Mouse (Mus musculus) MEL (cell line): ENCODE data around the gene Cntrl. TPM values are rescaled to one million over a fixed set of nuclear protein-coding genes. Genes with fewer than 3 reads are reported as not detected.

ENCODE experiments used
- DNase-seq: peaks from one replicate; pipeline ENCODE4 v3.0.0; 2011; ENCODE audit warnings: low read depth, low spot score
- H3K27ac ChIP-seq: 2 replicates; pipeline ENCODE4 v1.5.1; 2012; ENCODE audit warnings: low read depth, mild to moderate bottlenecking, control low read depth, low read length, moderate library complexity; ENCODE audit not compliant: control insufficient read depth
- H3K27me3 ChIP-seq, 2 experiments: fragments of 150-350 bp in 1 of 2; sonication (generic) in 1 of 2; 2 replicates each; pipeline ENCODE4 v1.6.1; 2012; ENCODE audit warnings: low read length in 2 of 2, mild to moderate bottlenecking in 2 of 2, improper control_type of control experiment in 1 of 2, moderate library complexity in 1 of 2; ENCODE audit not compliant: insufficient read depth in 2 of 2, control insufficient read depth in 1 of 2
- H3K36me3 ChIP-seq, 2 experiments: 2 replicates each; pipeline ENCODE4 v1.6.1; 2012 to 2014; ENCODE audit warnings: low read length in 2 of 2, improper control_type of control experiment in 1 of 2, inconsistent platforms in 1 of 2, mild to moderate bottlenecking in 1 of 2; ENCODE audit not compliant: insufficient read depth in 2 of 2, control insufficient read depth in 1 of 2
- H3K4me1 ChIP-seq, 2 experiments: fragments of 150-350 bp in 1 of 2; sonication (generic) in 1 of 2; 2 replicates each; pipeline ENCODE4 v1.6.1; 2012; ENCODE audit warnings: low read length in 2 of 2, improper control_type of control experiment in 1 of 2, mild to moderate bottlenecking in 1 of 2; ENCODE audit not compliant: insufficient read depth in 2 of 2, control insufficient read depth in 1 of 2
- H3K4me3 ChIP-seq, 2 experiments: fragments of 150-350 bp in 1 of 2; sonication (generic) in 1 of 2; 2 replicates each; pipeline ENCODE4 v1.5.1; 2012; ENCODE audit warnings: low read depth in 2 of 2, low read length in 2 of 2, mild to moderate bottlenecking in 2 of 2, moderate library complexity in 2 of 2, control low read depth in 1 of 2, improper control_type of control experiment in 1 of 2; ENCODE audit not compliant: control insufficient read depth in 1 of 2, insufficient read depth in 1 of 2
- H3K79me2 ChIP-seq: 2 replicates; pipeline ENCODE4 v1.6.1; 2012; ENCODE audit warnings: mild to moderate bottlenecking, low read length, moderate library complexity; ENCODE audit not compliant: control insufficient read depth, poor library complexity, insufficient read depth
- H3K9ac ChIP-seq: 2 replicates; pipeline ENCODE4 v1.6.1; 2012; ENCODE audit warnings: low read depth, mild to moderate bottlenecking, control low read depth, low read length, moderate library complexity; ENCODE audit not compliant: control insufficient read depth, poor library complexity, severe bottlenecking
- H3K9me3 ChIP-seq: fragments of 150-350 bp; sonication (generic); replicated peaks from 2 replicates; pipeline ENCODE4 v1.6.1; 2012; ENCODE audit warnings: mild to moderate bottlenecking, low read length, improper control_type of control experiment, moderate library complexity; ENCODE audit not compliant: insufficient read depth
- BHLHE40 ChIP-seq: IDR thresholded peaks from 2 replicates; pipeline ENCODE4 v1.6.1; 2012; ENCODE audit warnings: low read depth, mild to moderate bottlenecking, inconsistent platforms, low read length, improper control_type of control experiment, borderline replicate concordance
- CHD1 ChIP-seq: IDR thresholded peaks from 2 replicates; pipeline ENCODE4 v1.6.1; 2012; ENCODE audit warnings: low read depth, mild to moderate bottlenecking, inconsistent platforms, low read length, improper control_type of control experiment
- CTCF ChIP-seq, 3 experiments: IDR thresholded peaks in 2 of 3; conservative IDR thresholded peaks in 1 of 3; 2 replicates each; pipeline ENCODE4 v1.5.1; 2011 to 2012; ENCODE audit warnings: low read length in 3 of 3, low read depth in 2 of 3, mild to moderate bottlenecking in 2 of 3, improper control_type of control experiment in 1 of 3, inconsistent platforms in 1 of 3, mixed read lengths in 1 of 3, moderate library complexity in 1 of 3; ENCODE audit not compliant: control insufficient read depth in 1 of 3, insufficient read depth in 1 of 3, poor library complexity in 1 of 3, severe bottlenecking in 1 of 3
- E2F4 ChIP-seq: IDR thresholded peaks from 2 replicates; pipeline ENCODE4 v1.6.1; 2011; ENCODE audit warnings: low read depth, low read length, improper control_type of control experiment, borderline replicate concordance
- ELF1 ChIP-seq: IDR thresholded peaks from 2 replicates; pipeline ENCODE4 v1.6.1; 2014; ENCODE audit warnings: low read depth, mild to moderate bottlenecking, inconsistent platforms, low read length, improper control_type of control experiment, moderate library complexity
- GABPA ChIP-seq: IDR thresholded peaks from 2 replicates; pipeline ENCODE4 v1.6.1; 2012; ENCODE audit warnings: low read depth, mild to moderate bottlenecking, inconsistent platforms, low read length, improper control_type of control experiment, moderate library complexity
- GATA1 ChIP-seq: IDR thresholded peaks from 2 replicates; pipeline ENCODE4 v1.6.1; 2011; ENCODE audit warnings: low read depth, low read length, improper control_type of control experiment
- MAX ChIP-seq: IDR thresholded peaks from 2 replicates; pipeline ENCODE4 v1.6.1; 2011; ENCODE audit warnings: low read length, improper control_type of control experiment
- MAZ ChIP-seq: IDR thresholded peaks from 2 replicates; pipeline ENCODE4 v1.6.1; 2012; ENCODE audit warnings: low read depth, mild to moderate bottlenecking, inconsistent platforms, low read length, improper control_type of control experiment
- MXI1 ChIP-seq: IDR thresholded peaks from 2 replicates; pipeline ENCODE4 v1.6.1; 2011; ENCODE audit warnings: mild to moderate bottlenecking, low read depth, low read length, improper control_type of control experiment
- MYC ChIP-seq: IDR thresholded peaks from 2 replicates; pipeline ENCODE4 v1.6.1; 2011; ENCODE audit warnings: low read depth, mild to moderate bottlenecking, low read length, improper control_type of control experiment, moderate library complexity
- NELFE ChIP-seq: IDR thresholded peaks from 2 replicates; pipeline ENCODE4 v1.6.1; 2011; ENCODE audit warnings: low read depth, low read length, improper control_type of control experiment
- NRF1 ChIP-seq: IDR thresholded peaks from 2 replicates; pipeline ENCODE4 v1.6.1; 2014; ENCODE audit warnings: low read depth, mild to moderate bottlenecking, inconsistent platforms, low read length, improper control_type of control experiment, moderate library complexity; ENCODE audit not compliant: poor library complexity, insufficient read depth, severe bottlenecking
- POLR2A ChIP-seq, 2 experiments: IDR thresholded peaks; 2 replicates each; pipeline ENCODE4 v1.6.1; 2011 to 2012; ENCODE audit warnings: low read length in 2 of 2, mild to moderate bottlenecking in 2 of 2, control low read depth in 1 of 2, improper control_type of control experiment in 1 of 2, low read depth in 1 of 2, moderate library complexity in 1 of 2; ENCODE audit not compliant: control insufficient read depth in 1 of 2, insufficient read depth in 1 of 2, poor library complexity in 1 of 2
- RAD21 ChIP-seq: IDR thresholded peaks from 2 replicates; pipeline ENCODE4 v1.6.1; 2011; ENCODE audit warnings: mild to moderate bottlenecking, low read depth, low read length, improper control_type of control experiment
- SMC3 ChIP-seq: IDR thresholded peaks from 2 replicates; pipeline ENCODE4 v1.6.1; 2011; ENCODE audit warnings: low read depth, low read length, improper control_type of control experiment
- TAL1 ChIP-seq: IDR thresholded peaks from 2 replicates; pipeline ENCODE4 v1.6.1; 2012; ENCODE audit warnings: mild to moderate bottlenecking, inconsistent platforms, low read length, moderate library complexity, mixed read lengths
- TCF12 ChIP-seq: IDR thresholded peaks from 2 replicates; pipeline ENCODE4 v1.6.1; 2014; ENCODE audit warnings: low read depth, mild to moderate bottlenecking, inconsistent platforms, low read length, improper control_type of control experiment, moderate library complexity
- USF1 ChIP-seq: IDR thresholded peaks from 2 replicates; pipeline ENCODE4 v1.6.1; 2014; ENCODE audit warnings: low read depth, mild to moderate bottlenecking, inconsistent platforms, low read length, improper control_type of control experiment, moderate library complexity
- ZKSCAN1 ChIP-seq: IDR thresholded peaks from 2 replicates; pipeline ENCODE4 v1.6.1; 2012; ENCODE audit warnings: low read depth, mild to moderate bottlenecking, inconsistent platforms, low read length, improper control_type of control experiment, moderate library complexity
- ZNF384 ChIP-seq: IDR thresholded peaks from 2 replicates; pipeline ENCODE4 v1.6.1; 2012; ENCODE audit warnings: low read depth, mild to moderate bottlenecking, inconsistent platforms, low read length, improper control_type of control experiment
- polyA plus RNA-seq, 2 experiments: library from polyadenylated mRNA; stranded (reverse) in 1 of 2; unstranded in 1 of 2; fragments of >175 nt in 1 of 2; fragments of >200 nt in 1 of 2; gene quantifications; 2 replicates each; pipeline versions ENCODE4 v1.2.1 to v1.2.4; 2012; ENCODE audit warnings: low replicate concordance in 2 of 2, low read depth in 1 of 2; ENCODE audit not compliant: insufficient read length in 2 of 2, insufficient read depth in 1 of 2, missing spikeins in 1 of 2
- total RNA-seq: library from RNA; depleted of rRNA; stranded (reverse); fragments of 300-350 nt; gene quantifications from 2 replicates; pipeline ENCODE4 v1.2.3, GENCODE M21; 2012

The Cntrl gene
- total and polyA plus RNA-seq, 3 experiments, result 17.0 to 24.0 TPM; not detected in 1

DNA sequence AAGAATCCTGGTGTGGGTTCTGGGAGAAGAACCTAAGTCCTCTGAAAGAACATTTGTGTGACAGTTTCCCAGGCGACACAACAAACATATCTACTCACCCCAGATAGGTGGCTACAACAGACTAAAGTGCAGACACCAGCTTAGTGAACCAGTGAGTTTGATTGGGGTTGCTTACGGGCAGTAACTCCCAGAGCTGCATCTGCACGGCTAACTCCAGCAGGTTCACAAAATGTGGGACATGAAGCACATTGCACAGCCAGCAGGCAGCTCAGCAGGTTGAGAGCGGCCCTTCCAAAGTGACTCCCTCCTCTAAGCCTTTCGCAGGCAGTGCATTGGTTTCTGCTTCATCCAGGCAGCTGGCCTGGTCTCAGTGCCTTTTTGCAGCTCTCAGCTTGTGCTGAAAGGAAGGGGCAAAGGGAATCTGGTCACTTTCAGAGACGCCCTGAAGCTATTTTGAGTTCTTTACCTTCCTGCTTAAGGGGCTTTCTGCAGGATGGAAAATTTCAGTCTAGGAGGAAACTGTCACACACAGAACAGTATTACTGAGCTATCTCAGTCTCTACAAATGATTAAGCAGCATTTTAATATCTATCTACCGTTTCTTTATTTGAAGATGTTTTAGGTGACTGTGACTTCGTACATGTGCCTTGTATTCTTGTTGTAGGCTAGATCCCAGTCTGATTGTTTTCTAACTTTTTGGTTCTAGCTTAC is 44.7 kb downstream of the Cntrl start:
- Histone ChIP-seq H3K27ac (no peak overlapping the region), H3K27me3 (no peaks in the 10 kb centered on the region), H3K9ac (no peak overlapping the region), H3K79me2 (no peaks in the 10 kb centered on the region), H3K4me1 (no peaks in the 10 kb centered on the region), H3K9me3 (no peaks in the 10 kb centered on the region), H3K36me3 (peaks cover 0 to 5% of the 10 kb centered on the region in 2 experiments; a peak in 2 of 4 replicates), H3K4me3 (no peak overlapping the region)
- DNase-seq, result no peak
- no peak for TF ChIP-seq NELFE

DNA sequence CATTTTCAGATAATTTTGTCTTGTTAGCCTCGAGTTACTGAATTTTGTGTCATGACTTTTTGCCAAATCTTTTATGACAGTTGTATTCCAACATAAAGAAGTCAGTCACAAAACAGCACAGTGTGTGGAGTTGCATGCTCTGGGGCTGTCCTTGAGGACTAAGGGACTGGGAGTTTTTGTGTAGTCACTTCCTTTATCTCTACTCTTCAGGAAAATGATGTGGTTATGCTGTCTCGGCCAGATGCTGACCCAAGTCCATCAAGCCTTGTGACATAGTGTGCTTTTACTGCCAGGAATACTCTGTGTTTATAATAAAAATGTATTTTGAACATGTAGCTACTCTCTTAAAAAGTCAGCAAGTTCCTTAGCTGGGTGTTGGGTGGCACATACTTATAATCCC is 47.7 kb downstream of the Cntrl start:
- no peaks in the 10 kb centered on the region; a peak in 1 of 4 replicates for H3K4me1 ChIP-seq
- no peaks in the 10 kb centered on the region for H3K9me3 ChIP-seq
- no peak overlapping the region for H3K27ac ChIP-seq
- no peak overlapping the region for H3K9ac ChIP-seq
- DNase-seq, result no peak
- no peak overlapping the region for H3K4me3 ChIP-seq
- H3K79me2 ChIP-seq, result no peaks in the 10 kb centered on the region
- no peak for TF ChIP-seq CTCF (IDR thresholded peaks at IDR 0.05 in 2 of 3, conservative IDR thresholded peaks at IDR 0.05 in 1 of 3; ENCODE audit: control insufficient read depth in 1 of 3, insufficient read depth in 1 of 3, low read depth in 2 of 3, low read length in 3 of 3, poor library complexity in 1 of 3, severe bottlenecking in 1 of 3)
- no peak for TF ChIP-seq MXI1
- no peak for TF ChIP-seq SMC3
- no peak for TF ChIP-seq MAZ
- no peak for TF ChIP-seq E2F4
- TF ChIP-seq MAX, result no peak
- TF ChIP-seq TCF12, result no peak
- no peak for TF ChIP-seq TAL1
- TF ChIP-seq BHLHE40, result no peak
- TF ChIP-seq ZKSCAN1, result no peak
- TF ChIP-seq GATA1, result no peak
- H3K27me3 ChIP-seq, result no peaks in the 10 kb centered on the region
- peaks cover 0 to 5% of the 10 kb centered on the region in 2 experiments; a peak in 2 of 4 replicates for H3K36me3 ChIP-seq

DNA sequence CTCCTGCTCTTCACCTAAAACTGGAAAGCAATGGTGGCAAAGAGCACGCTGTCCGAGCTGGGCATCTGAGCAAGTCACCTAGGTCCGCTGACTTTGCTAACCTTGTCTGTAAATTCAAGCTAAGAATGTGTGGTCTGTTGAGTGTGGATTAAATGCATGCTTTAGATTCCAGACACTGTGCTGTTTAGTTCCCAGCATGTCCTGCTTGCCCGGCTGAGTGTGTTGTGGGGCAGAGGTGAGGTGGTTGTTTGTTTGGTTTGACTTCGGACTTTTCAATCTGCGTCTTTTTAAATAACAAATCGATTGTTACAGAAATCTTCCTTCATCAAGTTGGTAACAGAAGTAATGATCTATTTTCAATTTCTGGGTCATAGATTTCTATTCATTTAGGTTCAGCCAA is 48.5 kb downstream of the Cntrl start:
- H3K4me3 ChIP-seq, result no peak overlapping the region
- TF ChIP-seq TCF12 (no peak), ZKSCAN1 (no peak), CHD1 (no peak), POLR2A (IDR thresholded peaks at IDR 0.05; ENCODE audit: control insufficient read depth in 1 of 2, insufficient read depth in 1 of 2, low read depth in 1 of 2, low read length in 2 of 2, poor library complexity in 1 of 2) (no peak), NRF1 (no peak), MYC (no peak), MAZ (no peak), ZNF384 (no peak), ELF1 (no peak), RAD21 (no peak), USF1 (no peak), SMC3 (no peak), GABPA (no peak)
- TF ChIP-seq, all 39 proteins: peak for 0
- Histone ChIP-seq H3K9ac (no peak overlapping the region), H3K79me2 (no peaks in the 10 kb centered on the region), H3K4me1 (no peaks in the 10 kb centered on the region; a peak in 1 of 4 replicates), H3K36me3 (peaks cover 0 to 5% of the 10 kb centered on the region in 2 experiments; a peak in 2 of 4 replicates), H3K9me3 (no peaks in the 10 kb centered on the region), H3K27me3 (no peaks in the 10 kb centered on the region), H3K27ac (no peak overlapping the region)
- no peak for DNase-seq
